Mouse (Mus musculus): ENCODE measurements at regions not wholly inside any gene's neighbourhood (a gene's known extent, or its start where the extent isn't known, plus 50 kb on each side); places are given as distances from the start of the nearest gene placed in this dataset.

DNA sequence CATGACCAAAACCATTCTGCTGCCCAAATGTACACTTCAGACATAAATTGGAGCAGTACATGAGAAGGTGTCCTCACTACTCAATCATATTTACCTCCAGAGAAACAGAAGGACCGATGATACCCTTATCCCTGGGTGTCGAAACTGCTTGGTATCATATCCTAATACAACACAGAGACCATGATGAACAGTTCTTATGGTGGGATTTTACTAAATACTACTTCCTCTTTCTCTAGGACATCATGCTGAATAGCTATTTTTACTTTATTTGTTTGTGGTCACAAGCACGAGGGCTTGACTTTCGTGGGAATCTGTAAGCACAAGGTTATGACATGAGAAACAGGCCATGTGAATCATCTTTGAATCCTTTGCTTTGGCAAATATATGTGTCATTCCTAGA lies 227.7 kb upstream of the Rnd3 start:
- TF ChIP-seq CTCF (IDR thresholded peaks at IDR 0.05; ENCODE audit: insufficient read depth, low read length) (no peak), POLR2A (IDR thresholded peaks at IDR 0.05; ENCODE audit: borderline replicate concordance, extremely low read depth, low read depth, low read length) (no peak)
